Mouse (Mus musculus): ENCODE measurements around the gene Clasp1.

Gene Clasp1

GRCm38 (mm10) chr1:118450891-118451450, 62.1 kb downstream of the Clasp1 start:
- no peak for DNase-seq (ENCODE audit: low read depth, low spot score)

GRCm38 (mm10) chr1:118453577-118453976, 64.7 kb downstream of the Clasp1 start:
- DNase-seq (ENCODE audit: low read depth, low spot score) = no peak

GRCm38 (mm10) chr1:118454817-118455216, 66.0 kb downstream of the Clasp1 start:
- DNase-seq (ENCODE audit: low read depth, low spot score) = no peak

GRCm38 (mm10) chr1:118457256-118457882, 68.5 kb downstream of the Clasp1 start:
- no peak for DNase-seq (ENCODE audit: low read depth, low spot score)

GRCm38 (mm10) chr1:118457883-118458259, 69.0 kb downstream of the Clasp1 start:
- no peak for DNase-seq (ENCODE audit: low read depth, low spot score)

- no peak for DNase-seq (ENCODE audit: low read depth, low spot score)
Measured at GRCm38 (mm10) chr1:118458279-118458678, 69.4 kb downstream of the Clasp1 start.

- DNase-seq (ENCODE audit: low read depth, low spot score) = peak; percentile 88
Measured at GRCm38 (mm10) chr1:118458963-118459920, 70.4 kb downstream of the Clasp1 start.

- no peak for DNase-seq (ENCODE audit: low read depth, low spot score)
Measured at GRCm38 (mm10) chr1:118460716-118461115, 71.9 kb downstream of the Clasp1 start.

GRCm38 (mm10) chr1:118466041-118466440, 77.2 kb downstream of the Clasp1 start:
- no peak for DNase-seq (ENCODE audit: low read depth, low spot score)

- no peak for DNase-seq (ENCODE audit: low read depth, low spot score)
Measured at GRCm38 (mm10) chr1:118472386-118472785, 83.5 kb downstream of the Clasp1 start.

GRCm38 (mm10) chr1:118476919-118477318, 88.1 kb downstream of the Clasp1 start:
- no peak for DNase-seq (ENCODE audit: low read depth, low spot score)

- DNase-seq (ENCODE audit: low read depth, low spot score) = no peak
Measured at GRCm38 (mm10) chr1:118479246-118479645, 90.4 kb downstream of the Clasp1 start.

- DNase-seq (ENCODE audit: low read depth, low spot score) = no peak
Measured at GRCm38 (mm10) chr1:118480484-118481364, 91.9 kb downstream of the Clasp1 start.

GRCm38 (mm10) chr1:118481365-118481702, 92.5 kb downstream of the Clasp1 start:
- DNase-seq (ENCODE audit: low read depth, low spot score) = no peak

- no peak for DNase-seq (ENCODE audit: low read depth, low spot score)
Measured at GRCm38 (mm10) chr1:118481703-118482102, 92.8 kb downstream of the Clasp1 start.

GRCm38 (mm10) chr1:118482285-118483019, 93.6 kb downstream of the Clasp1 start:
- no peak for DNase-seq (ENCODE audit: low read depth, low spot score)

- no peak for DNase-seq (ENCODE audit: low read depth, low spot score)
Measured at GRCm38 (mm10) chr1:118483504-118484096, 94.7 kb downstream of the Clasp1 start.

- DNase-seq (ENCODE audit: low read depth, low spot score) = no peak
Measured at GRCm38 (mm10) chr1:118485572-118485971, 96.7 kb downstream of the Clasp1 start.

GRCm38 (mm10) chr1:118486021-118486420, 97.2 kb downstream of the Clasp1 start:
- no peak for DNase-seq (ENCODE audit: low read depth, low spot score)

GRCm38 (mm10) chr1:118492811-118493210, 104.0 kb downstream of the Clasp1 start:
- DNase-seq (ENCODE audit: low read depth, low spot score) = no peak

GRCm38 (mm10) chr1:118494551-118494950, 105.7 kb downstream of the Clasp1 start:
- DNase-seq (ENCODE audit: low read depth, low spot score) = no peak
